Mouse (Mus musculus): ENCODE data around the gene C1ql4.
"Not testable (repeated sequence)": the region's sequence is repeated elsewhere in the genome, so short reads cannot be mapped to it uniquely, and the experiment has no call there.

C1ql4 gene

DNA sequence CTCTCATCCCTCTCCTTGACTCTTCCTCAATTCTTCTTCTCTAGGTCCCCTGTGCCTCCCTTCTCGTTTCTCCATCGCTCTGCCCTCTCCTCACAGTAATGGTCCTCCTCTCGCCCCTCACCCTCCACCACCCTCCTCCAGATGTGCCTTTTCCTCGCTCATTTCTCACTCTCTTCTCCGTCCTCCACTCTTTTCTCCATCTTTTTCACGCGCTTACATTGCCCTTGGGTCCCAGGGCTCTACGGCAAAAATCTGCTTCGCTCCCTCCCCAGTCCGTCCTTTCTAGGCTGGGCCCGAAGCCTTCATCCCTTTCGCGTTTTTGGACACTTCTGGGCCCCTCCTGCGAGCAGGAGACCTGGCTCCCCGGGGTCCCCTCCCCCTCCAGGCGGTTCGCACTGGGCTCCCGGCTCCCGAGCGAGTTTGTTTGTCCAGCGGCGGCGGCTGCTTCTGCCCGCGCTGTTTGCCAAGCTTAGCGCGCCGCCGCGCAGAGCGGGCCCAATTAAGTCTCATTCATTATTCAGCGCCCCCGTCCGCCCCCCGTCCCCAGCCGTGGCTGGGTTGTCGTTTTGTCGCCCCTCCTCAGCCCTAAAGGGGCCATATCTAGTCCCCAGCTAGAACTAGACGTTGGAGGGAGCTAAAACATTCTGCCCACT, 10.3 kb upstream of the C1ql4 start:
- no peak for DNase-seq

GRCm38 (mm10) chr15:99096831-99097500, 9.3 kb upstream of the C1ql4 start:
- no peak for DNase-seq

GRCm38 (mm10) chr15:99096061-99096793, 8.6 kb upstream of the C1ql4 start:
- DNase-seq = no peak

GRCm38 (mm10) chr15:99095356-99095755, 7.7 kb upstream of the C1ql4 start:
- no peak for DNase-seq

GRCm38 (mm10) chr15:99094631-99095270, 7.1 kb upstream of the C1ql4 start:
- no peak for DNase-seq

- no peak for DNase-seq
Observed at GRCm38 (mm10) chr15:99093291-99094258, 6.0 kb upstream of the C1ql4 start.

- DNase-seq = no peak
Observed at GRCm38 (mm10) chr15:99092870-99093269, 5.3 kb upstream of the C1ql4 start, which contains the start of gene Dnajc22. Gene Dnajc22 (plus strand): TSS chr15:99093170.

DNA sequence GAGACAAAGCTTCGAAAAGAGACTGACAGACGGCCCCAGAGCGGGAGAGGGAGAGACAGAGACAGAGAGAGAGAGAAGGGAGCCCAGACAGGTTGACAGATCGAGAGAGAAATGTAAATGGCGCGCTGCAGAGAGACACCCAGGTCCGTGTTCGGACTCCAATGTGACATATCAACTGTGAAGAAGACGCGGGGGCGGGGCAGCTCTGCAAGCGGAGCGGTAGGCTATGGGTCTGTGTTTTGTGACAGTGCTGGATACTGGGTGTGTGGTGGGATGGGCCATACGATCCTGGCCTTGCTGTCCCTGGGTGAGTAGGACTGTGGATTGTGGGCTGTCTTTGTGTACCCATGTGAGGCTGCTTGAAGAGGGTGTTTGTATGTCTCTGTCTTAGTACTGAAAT, 1.5 kb upstream of the C1ql4 start:
- DNase-seq = no peak

DNA sequence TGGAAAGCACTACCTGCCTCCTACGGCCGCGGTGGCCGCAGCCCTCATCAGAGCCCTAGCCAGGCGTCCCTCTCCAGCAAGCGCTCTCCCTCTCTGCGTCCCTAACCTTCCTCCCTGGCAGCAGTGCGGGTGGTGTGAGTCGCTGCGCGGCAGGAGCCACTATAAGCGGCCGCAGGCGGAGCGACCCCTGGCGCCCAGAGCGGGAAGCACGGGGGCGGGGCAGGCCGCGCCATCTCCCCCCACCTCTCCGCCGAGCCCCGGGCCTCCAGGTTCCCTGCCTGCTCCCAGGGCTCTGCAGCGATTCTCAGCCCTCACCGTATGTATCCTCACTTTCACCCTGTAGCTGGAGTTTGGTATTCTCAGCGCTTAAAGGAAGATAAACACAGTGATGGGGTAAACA, 675 bp upstream of the C1ql4 start:
- peak; percentile 59 for DNase-seq

DNA sequence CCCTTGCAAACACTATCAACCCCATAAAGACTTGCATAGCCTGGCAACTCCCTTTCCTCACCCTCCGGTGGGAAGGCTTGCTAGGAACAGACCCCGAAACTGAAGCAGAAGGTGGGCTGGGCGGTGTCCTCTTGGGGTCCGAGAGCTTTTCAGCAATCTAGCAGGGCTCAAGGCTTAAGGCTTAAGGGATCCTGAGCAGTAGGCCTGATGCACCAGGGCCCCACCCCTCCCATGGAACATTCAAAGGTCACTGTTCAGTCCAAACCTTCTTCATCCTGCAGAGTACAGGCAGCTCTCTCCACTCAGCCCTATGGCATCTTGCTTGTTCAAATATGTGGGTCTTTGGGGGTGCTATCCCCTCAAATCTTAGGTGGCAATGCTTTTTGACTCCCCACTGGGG, 1.6 kb downstream of the C1ql4 start:
- DNase-seq = no peak

- no peak for DNase-seq
Observed at GRCm38 (mm10) chr15:99084618-99085017, 3.0 kb downstream of the C1ql4 start.

- peak; percentile 53 for DNase-seq
Observed at GRCm38 (mm10) chr15:99083867-99084557, 3.6 kb downstream of the C1ql4 start.

GRCm38 (mm10) chr15:99083258-99083657, 4.4 kb downstream of the C1ql4 start:
- DNase-seq = no peak

DNA sequence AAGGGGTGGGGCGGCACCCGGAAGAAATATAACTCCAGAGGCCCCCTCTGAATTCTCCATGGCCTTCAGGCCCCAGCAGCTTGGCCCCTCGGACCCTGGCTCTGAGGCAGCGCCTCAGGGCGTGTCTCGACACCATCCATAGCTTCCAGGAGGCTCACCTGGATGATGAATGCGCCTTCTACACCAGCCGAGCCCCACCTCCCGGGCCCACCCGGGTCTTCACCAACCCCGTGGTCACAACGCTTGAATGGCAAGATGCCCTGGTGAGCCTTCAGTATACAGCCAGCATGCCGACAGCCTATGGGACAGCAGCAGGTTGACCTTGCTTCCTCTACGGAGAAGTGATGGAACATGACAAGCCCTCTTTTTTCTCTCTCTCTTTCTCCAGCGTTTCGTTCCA, 4.8 kb downstream of the C1ql4 start:
- DNase-seq = no peak

DNA sequence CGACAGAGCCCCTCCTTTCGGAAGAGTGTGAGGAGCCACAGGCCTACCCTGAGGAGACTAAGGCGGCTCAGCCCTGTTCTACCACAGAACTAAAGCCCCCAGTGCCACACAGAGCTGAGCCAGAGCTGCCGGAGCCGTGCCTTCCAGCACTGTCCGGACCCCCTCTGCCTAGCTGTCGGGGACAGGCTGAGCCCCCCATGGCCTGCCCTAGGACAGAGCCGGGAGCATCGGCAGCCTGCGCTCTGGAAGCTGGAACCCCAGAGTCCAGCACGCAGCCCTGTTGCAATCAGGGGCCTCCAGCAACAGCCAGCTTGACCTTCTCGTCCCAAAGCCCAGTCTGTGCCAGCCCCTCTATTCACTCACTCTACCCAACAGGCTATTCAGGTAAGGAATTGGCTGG, 5.3 kb downstream of the C1ql4 start:
- no peak for DNase-seq

DNA sequence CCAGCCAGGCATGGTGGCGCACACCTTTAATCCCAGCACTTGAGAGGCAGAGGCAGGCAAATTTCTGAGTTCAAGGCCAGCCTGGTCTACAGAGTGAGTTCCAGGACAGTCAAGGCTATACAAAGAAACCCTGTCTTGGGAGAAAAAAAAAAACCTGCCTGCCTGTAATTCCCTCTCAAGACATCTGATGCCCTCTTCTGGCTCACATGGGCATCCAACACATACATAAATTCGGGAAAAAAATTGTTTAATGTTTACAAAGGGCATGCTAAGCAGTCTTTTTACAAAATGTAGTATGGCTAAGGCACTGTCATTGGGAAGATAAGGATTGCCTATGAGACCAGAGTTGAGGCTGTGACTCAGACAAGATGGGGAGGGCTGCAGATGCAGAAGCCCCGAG, 7.8 kb downstream of the C1ql4 start:
- no peak for DNase-seq

DNA sequence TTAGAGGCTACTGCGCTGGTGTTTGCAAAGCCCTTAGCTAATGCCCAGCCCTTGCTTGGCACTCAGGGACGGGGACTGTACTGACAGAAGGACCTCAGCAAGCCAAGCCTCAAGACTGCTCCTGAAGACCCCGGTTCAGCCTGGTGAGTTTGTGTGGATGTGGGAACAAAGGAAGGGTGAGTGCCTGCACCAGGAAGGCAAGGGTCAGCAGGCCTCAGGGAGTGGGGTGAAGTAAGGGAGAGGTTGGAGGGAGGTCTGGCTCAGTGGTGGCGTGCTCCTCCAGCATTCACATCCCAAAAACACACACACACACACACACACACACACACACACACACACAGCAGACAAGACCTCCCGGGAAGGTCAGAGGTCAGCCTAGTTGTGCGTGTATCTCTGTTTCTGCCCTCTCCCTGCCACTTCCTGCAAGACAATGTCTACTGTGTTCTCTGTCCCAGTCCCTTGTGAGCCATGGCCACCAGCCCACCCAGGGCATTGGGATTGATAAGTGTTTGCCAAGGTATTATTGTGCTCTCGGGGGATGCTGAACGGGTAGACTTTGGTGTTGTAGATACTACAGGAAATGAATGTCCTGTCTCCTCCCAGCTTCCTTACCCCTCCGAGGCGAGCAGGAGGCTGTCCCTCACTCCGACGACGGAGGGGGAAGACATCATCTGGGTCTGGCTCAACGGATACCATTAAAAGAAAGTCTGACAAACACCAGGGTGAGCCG, 9.3 kb downstream of the C1ql4 start:
- no peak for DNase-seq

- DNase-seq = not testable (repeated sequence)
Observed at GRCm38 (mm10) chr15:99076011-99076410, 11.6 kb downstream of the C1ql4 start.

DNA sequence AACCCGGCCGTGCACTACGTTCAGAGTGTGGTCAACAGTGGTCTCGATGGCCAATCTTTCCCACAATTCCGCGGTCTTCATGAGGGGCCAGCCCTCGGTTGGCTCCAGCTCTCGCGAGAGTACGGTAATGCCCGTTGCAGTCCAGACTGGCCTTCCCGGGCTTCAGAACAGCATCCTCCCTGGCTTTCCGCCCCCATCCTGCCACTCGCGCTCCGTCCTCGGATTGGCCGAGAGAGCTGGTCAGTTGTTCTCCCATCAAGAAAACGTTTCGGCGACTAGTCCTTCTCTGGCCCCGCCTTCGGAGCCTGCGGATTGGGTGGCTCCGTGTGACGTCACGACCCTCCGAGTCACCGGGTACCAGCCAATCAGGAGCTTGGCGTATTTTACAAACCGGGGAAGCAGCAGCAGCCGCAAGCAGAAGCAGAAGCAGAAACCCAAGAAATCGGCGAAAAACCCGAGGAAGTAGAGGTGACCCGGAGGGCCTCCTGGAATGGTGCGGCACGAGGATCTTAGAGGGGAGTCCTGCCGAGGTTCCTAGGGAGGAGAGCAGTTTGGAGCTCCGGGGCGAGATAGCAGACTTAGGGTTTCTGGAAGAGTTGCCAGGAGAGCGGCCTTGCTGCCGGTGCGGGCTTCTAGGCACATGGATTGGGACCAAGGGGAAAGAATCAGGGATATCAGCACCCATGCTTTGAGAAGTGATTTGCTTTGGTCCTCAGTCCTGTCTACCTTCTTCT, 12.8 kb downstream of the C1ql4 start:
- peak; percentile 98 for DNase-seq

DNA sequence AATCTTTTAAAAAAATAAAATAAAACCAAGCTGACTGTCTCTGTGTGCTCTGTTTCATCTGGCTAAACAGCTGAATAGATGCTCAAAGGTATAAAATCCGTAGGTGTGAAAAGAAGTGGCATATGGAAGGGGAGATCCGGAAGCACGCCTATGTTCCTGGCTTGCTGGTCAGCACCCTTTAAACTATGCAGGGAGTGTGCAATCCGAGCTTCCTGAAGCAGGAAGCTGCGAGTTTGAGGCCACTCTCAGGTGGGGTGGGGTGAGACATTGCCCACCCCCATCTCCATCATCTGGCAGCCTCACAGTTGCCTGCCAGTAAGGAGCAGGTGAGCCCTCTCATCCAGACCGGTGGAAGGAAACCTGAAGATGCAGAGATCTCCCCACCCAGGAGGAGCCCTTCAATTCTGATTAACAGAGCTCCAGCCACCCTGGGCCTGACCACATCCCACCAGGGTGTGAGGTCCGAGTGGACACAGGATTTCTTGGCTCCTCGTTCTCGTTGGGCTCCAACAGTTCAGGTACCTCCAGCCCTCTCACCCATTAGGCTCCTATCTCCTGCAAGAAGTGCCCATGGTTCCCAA, 13.5 kb downstream of the C1ql4 start, which contains the start of gene Troap:
Gene Troap (plus strand): TSS at position 557 of the 581 bp plus-strand sequence.
- no peak for DNase-seq

Measured in kidney, adult 11 months (tissue).